Mouse (Mus musculus): ENCODE data around the gene Sctr.
A peak's percentile ranks its signal among the peaks of the same experiment; 100 is the strongest.

The Sctr gene

GRCm38 (mm10) chr1:120100456-120101226, 93.9 kb downstream of the Sctr start:
- DNase-seq (ENCODE audit: low spot score in 2 of 2) = no peak

DNA sequence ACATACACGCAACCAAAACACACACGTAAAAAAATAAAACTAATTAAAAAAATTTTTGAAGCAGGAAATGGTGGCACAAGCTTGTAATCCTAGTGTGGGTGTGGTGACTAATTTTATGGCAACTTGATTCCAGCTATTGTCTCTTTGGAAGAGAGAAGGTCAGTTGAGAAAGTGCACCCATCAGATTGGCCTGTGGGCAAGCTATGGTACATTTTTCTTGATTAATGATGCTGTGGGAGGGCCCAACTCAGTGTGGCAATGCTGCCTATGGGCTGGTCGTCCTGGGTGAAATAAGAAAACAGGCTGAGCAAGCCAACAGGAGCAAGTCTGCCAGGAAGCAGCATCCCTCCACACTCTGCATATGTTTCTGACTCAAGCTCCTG, 94.5 kb downstream of the Sctr start:
- DNase-seq (ENCODE audit: low spot score in 2 of 2) = no peak

- peak; percentile 39 to 50 for DNase-seq (ENCODE audit: low spot score in 2 of 2)
Measured at GRCm38 (mm10) chr1:120105556-120105959, 98.9 kb downstream of the Sctr start.

GRCm38 (mm10) chr1:120109741-120110432, 103.2 kb downstream of the Sctr start:
- DNase-seq (ENCODE audit: low spot score in 2 of 2) = no peak

DNA sequence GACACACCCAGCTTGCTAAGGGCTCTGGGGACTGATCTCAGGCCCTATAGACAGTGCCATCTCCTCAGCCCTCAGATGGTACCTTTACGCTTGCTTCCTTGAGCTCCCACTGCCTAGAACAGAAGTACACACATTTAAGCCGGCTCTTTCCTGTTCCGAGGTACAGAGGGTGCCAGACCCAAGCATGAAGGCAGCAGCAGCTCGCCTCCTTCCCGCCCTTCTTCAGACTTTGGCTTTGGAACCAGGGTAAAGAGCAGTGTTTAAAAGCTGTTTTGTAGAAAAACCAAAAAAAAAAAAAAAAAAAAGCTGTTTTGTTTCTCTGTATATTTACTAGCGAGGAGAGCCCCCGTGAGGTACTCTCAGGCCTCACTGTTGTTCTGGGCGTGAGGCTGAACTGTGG, 105.1 kb downstream of the Sctr start:
- DNase-seq (ENCODE audit: low spot score in 2 of 2) = no peak

DNA sequence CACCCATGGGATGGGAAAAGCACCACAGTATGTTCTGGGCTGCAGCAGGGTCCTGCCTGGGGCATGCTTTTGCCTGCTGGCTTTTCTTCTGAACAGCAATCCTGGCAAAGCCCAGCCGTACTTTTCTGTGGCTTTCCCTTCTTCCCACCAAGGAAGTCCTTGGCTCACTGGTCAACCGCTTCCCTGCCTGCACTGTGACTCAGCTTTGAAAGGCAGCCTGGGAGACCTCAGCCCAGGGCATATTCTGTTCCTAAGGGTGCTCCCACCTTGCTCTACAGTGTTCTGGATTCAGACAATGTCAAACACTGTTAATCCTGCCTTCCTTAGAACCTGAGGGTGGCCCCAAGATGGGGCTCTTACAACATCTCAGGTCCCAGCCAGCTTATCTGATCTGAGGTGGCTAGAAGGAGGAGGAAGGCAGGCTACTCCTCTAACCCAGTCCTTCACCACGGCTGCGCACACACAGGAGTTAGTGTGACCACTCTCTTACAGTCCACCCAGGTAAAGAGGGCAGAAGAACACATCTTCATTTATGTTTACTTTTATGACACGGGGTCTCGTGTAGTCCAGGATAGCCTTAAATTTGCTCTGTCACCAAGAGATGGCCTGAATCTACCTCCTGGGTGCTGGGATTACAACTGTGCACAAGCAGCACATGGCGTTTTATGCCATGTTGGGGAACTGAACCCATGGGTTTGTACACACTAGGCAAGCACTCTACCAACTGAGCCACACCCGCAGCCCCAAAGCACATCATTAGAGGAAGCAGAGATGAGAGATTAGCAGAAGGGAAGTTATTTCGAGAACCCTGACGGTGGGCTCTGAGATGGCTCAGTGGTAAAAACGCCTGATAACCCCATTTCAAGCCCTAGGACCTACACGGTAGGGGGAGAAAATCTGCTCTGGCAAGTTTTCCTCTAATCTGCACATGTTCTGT, 105.8 kb downstream of the Sctr start:
- DNase-seq (ENCODE audit: low spot score in 2 of 2) = no peak

Measured in urinary bladder, adult 18-20 months (tissue).